Mouse (Mus musculus): ENCODE measurements at regions not wholly inside any gene's neighbourhood (a gene's known extent, or its start where the extent isn't known, plus 50 kb on each side); places are given as distances from the start of the nearest gene placed in this dataset. TPM values are rescaled to one million over a fixed set of nuclear protein-coding genes. Genes with fewer than 3 reads are reported as not detected.

Small RNAs in the stretch of these regions (microRNA-seq; reads per million reads assigned to microRNA genes)
- gene Mir8117: not detected

Measured in intestine, embryonic 14.5 days (tissue).